Mouse (Mus musculus): ENCODE results near the gene Galnt6.

The Galnt6 gene

DNA sequence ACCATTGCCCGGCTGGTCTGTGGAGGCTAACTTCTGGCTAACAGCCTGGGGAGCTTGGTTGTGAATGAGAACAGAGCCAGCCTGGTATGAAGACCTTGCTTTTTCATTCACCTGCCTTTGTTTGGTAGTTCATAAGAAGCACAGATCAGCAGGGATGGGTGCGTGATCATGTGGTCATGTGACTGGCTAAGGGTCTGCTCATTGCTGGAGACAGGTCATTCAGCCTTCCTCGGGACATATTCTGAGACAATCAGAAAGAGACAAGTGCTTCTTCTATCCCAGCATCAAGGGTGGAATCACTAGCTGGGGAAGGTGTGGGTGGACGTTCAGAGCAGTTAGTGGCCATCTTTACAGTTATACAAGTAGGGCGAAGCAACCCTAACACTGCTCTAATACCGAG is 10.3 kb upstream of the Galnt6 start:
- DNase-seq (ENCODE audit: low read depth, low spot score) = no peak
- H3K36me3 ChIP-seq (ENCODE audit: control insufficient read depth, insufficient read depth, low read length, poor library complexity, severe bottlenecking) = no peaks in the 10 kb centered on the region

DNA sequence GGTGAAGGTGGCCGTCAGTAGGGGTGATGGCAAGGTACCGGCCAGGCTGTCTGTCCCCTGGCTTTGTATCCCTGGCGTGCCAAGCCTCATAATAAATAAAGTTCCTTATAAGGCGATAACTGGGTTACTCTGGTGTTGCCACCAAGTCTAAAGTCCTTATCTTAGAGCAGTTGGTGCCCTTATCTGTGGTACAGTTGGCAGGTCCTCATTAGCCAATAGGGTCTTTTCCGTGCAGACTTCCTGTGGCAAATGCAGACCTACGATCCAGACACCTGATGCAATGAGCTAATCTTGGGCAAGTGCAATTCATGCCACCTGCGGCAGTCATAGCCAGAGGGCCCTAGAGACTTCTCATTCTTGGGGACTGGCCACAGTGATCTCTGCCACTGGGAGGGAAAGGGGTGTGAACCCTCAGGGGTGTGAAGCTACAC is 9.2 kb upstream of the Galnt6 start:
- Histone ChIP-seq H3K27me3 (ENCODE audit: control insufficient read depth, insufficient read depth, low read length, poor library complexity, severe bottlenecking) (no peaks in the 10 kb centered on the region), H3K36me3 (ENCODE audit: control insufficient read depth, insufficient read depth, low read length, poor library complexity, severe bottlenecking) (no peaks in the 10 kb centered on the region)
- no peak for DNase-seq (ENCODE audit: low read depth, low spot score)

More for the DNA sequence above, 10.3 kb upstream of the Galnt6 start:
- no peaks in the 10 kb centered on the region for H3K27me3 ChIP-seq (ENCODE audit: control insufficient read depth, insufficient read depth, low read length, poor library complexity, severe bottlenecking)

DNA sequence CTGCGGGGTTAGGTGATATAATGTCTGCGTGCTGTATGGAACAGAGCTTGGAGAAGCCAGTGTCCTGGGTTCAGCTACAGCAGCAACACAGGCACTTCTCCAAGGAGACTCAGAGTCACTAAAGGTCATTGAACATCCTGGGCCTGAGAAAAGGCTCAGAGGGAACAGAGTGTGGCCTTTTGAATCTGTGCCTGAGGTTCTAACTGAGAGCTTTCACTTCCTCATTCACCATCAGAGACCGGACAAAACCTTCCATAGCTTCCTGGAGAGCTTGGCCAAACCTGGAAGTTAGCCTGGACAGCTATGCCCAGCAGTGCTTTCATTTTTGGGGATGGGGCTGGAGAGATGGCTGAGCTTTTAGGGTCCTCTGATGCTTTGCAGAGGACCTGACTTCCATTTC is 8.5 kb upstream of the Galnt6 start:
- Histone ChIP-seq H3K27me3 (ENCODE audit: control insufficient read depth, insufficient read depth, low read length, poor library complexity, severe bottlenecking) (no peaks in the 10 kb centered on the region), H3K36me3 (ENCODE audit: control insufficient read depth, insufficient read depth, low read length, poor library complexity, severe bottlenecking) (no peaks in the 10 kb centered on the region)
- peak; percentile 48 for DNase-seq (ENCODE audit: low read depth, low spot score)

DNA sequence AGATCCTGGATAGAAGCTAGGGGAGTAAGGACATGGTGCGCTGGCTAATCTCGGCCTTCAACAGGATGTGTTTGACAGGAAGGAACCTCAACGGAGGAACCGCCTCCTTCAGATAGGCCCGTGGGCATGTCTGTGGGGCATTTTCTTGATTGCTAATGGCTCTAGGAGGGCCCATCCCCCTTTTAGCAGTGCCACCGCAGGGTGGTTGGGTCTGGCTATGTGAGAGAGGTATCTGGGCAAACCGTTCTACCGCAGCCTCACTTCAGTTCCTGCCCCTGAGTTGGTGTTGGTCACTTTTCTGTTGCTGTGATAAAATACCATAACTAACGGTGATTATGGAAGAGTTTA is 6.8 kb upstream of the Galnt6 start:
- no peak for DNase-seq (ENCODE audit: low read depth, low spot score)
- H3K36me3 ChIP-seq (ENCODE audit: control insufficient read depth, insufficient read depth, low read length, poor library complexity, severe bottlenecking) = no peaks in the 10 kb centered on the region
- no peaks in the 10 kb centered on the region for H3K27me3 ChIP-seq (ENCODE audit: control insufficient read depth, insufficient read depth, low read length, poor library complexity, severe bottlenecking)

DNA sequence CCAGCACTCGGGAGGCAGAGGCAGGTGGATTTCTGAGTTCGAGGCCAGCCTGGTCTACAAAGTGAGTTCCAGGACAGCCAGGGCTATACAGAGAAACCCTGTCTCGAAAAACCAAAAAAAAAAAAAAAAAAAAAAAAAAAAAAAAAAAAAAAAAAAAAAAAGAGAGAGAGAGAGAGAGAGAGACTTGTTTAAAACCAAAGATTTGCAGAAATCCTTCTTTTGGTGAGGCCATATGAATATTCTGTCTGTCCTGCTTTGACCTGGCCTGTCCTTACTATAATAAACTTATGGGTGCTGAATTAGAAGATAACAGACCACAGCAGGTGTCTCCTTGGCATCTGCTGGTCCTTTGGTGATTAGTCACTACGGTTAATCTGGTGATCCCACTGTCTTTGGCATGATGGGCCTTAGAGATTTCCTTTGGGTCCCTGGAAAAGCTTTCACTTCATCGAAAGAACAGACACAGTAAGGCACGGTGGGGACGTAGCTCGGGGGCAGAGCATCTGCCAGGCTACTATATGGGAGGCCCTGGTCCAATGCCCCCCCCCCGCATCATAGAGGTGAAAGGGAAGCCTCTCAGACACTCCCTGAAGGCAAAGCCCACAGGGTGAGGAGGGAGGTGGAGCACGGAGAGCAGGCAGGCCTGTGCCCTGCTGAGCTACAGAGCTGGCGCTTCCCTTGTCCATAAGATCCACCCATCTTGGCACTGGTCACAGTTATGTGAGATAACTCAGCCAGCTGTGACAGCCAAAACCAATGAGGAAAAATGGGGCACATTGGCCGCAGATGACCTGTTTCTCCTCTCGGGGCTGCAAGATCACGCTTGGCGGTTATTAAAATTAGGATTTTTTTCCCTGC is 6.1 kb upstream of the Galnt6 start:
- DNase-seq (ENCODE audit: low read depth, low spot score) = no peak
- Histone ChIP-seq H3K27me3 (ENCODE audit: control insufficient read depth, insufficient read depth, low read length, poor library complexity, severe bottlenecking) (no peaks in the 10 kb centered on the region), H3K36me3 (ENCODE audit: control insufficient read depth, insufficient read depth, low read length, poor library complexity, severe bottlenecking) (no peaks in the 10 kb centered on the region)

DNA sequence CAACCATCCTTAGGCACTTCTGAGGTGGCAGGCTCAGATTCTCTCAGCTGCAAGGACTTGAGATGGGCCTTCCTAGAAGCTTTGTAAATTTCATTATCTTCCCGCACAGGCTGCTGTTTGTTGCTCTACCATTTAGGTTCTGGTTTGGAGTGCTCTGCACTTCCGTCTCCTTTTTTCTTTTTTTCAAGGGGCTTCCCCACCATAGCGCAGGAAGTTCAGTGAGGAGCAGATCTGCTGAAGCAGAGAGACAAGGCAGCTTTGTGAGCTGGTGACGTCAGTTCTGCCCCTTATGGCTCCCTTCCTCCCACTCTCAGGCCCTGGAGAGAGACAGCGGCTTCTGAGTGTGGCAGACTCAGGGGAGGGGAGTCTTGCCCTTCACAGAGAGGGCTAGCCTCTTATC is 3.4 kb upstream of the Galnt6 start:
- H3K27me3 ChIP-seq (ENCODE audit: control insufficient read depth, insufficient read depth, low read length, poor library complexity, severe bottlenecking) = no peaks in the 10 kb centered on the region
- peak; percentile 88 for DNase-seq (ENCODE audit: low read depth, low spot score)

DNA sequence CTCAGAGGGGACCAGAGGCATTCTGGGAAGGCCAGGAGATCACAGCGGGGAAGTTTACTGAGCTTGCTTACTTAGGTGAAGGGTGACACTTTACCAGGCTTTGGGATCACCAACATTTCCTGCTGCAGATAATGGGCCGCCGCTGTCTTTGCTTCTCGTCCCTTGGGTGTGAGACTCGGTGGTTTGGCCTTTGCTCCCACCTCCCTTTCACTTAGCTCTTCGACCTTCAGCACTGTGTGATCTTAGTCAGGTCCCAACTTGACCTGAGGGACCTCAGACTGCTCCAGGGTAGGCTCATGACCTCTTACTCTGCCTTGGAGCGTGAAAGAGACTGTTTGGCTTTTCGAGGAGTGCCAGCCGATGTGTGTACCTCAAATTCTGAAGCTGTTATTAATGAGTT is 1.9 kb upstream of the Galnt6 start:
- no peak for DNase-seq (ENCODE audit: low read depth, low spot score)
- no peaks in the 10 kb centered on the region for H3K36me3 ChIP-seq (ENCODE audit: control insufficient read depth, insufficient read depth, low read length, poor library complexity, severe bottlenecking)
- no peaks in the 10 kb centered on the region for H3K27me3 ChIP-seq (ENCODE audit: control insufficient read depth, insufficient read depth, low read length, poor library complexity, severe bottlenecking)

More for the DNA sequence above, 3.4 kb upstream of the Galnt6 start:
- no peaks in the 10 kb centered on the region for H3K36me3 ChIP-seq (ENCODE audit: control insufficient read depth, insufficient read depth, low read length, poor library complexity, severe bottlenecking)

DNA sequence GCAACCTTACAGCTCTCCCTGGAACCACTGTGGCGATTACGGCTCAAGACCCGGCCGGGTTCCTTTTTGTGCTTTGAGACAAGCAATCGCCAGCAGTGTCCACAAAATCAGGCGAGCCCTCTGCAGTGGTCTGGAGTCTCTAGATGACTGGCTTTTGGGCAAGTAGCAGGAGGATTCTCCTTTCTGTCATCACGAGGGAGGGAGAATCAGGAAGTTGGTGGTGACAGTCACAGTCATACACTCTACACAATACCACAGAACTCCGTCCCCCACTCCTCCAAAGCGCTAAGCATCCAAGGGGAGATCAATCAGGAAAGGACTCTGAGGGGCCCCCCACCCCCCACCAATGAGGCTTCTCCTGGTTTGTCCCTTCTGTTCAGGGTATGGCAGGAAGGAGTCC is 590 bp downstream of the Galnt6 start:
- DNase-seq (ENCODE audit: low read depth, low spot score) = peak; percentile 46

DNA sequence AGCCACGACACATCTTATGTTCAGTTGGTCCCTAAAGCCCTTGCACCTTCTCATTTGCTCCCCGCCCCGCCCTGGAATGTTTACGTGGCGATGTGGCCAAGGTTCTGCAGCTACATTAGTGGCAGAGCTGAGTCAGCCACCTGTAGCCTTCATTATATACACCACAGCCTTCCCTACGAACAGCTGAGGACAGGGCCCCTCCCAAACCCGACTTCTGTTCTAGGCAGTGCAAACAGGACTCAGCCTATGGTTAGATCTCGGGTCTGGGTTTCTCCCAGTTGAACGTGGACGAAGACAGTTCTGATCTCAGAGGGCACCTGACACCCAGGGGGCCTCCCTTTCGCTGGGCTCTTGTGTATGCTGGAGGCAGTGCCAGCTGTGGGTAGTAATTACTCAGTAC is 1.3 kb downstream of the Galnt6 start:
- H3K27me3 ChIP-seq (ENCODE audit: control insufficient read depth, insufficient read depth, low read length, poor library complexity, severe bottlenecking) = no peaks in the 10 kb centered on the region
- DNase-seq (ENCODE audit: low read depth, low spot score) = no peak
- no peaks in the 10 kb centered on the region for H3K36me3 ChIP-seq (ENCODE audit: control insufficient read depth, insufficient read depth, low read length, poor library complexity, severe bottlenecking)

More for the DNA sequence above, 590 bp downstream of the Galnt6 start:
- no peaks in the 10 kb centered on the region for H3K36me3 ChIP-seq (ENCODE audit: control insufficient read depth, insufficient read depth, low read length, poor library complexity, severe bottlenecking)
- H3K27me3 ChIP-seq (ENCODE audit: control insufficient read depth, insufficient read depth, low read length, poor library complexity, severe bottlenecking) = no peaks in the 10 kb centered on the region

DNA sequence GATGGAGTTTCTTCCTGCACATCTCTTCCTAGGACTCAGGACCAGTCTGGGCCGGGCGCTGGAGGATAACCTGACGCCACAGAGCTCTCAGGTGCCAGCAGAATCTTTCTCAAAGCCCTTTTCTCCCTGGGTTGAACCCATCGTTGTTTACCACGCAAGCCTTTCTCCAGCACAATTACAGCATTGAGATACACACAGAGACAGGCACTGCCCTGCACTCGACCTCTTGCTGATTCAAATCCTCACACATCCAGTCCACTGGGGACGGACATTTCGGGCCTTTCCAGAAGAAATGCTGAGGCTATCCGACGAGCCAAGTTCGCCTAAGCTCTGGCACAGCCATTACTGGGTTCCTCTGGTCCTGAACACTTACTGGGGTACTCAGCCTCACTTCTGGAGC is 2.5 kb downstream of the Galnt6 start:
- no peak for DNase-seq (ENCODE audit: low read depth, low spot score)
- H3K36me3 ChIP-seq (ENCODE audit: control insufficient read depth, insufficient read depth, low read length, poor library complexity, severe bottlenecking) = no peaks in the 10 kb centered on the region
- no peaks in the 10 kb centered on the region for H3K27me3 ChIP-seq (ENCODE audit: control insufficient read depth, insufficient read depth, low read length, poor library complexity, severe bottlenecking)

DNA sequence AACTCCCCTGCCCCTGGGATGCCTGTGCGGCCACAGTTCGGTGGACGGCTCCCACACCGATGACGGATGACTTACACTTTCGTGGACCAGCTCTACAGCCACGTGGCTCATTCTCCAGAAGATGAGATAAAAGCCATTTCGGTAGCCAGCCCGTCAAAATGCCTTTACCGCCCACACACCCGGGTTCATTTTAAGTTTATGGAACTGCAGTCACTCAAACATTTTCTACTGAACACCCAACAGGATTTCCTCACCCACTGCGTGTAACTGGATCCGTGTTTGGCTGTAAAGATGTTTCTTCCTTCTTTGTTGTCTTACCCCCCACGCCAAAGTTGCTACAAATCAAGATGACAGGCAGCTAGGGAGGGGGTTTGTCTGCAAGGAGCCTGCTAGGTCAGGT is 5.7 kb downstream of the Galnt6 start:
- Histone ChIP-seq H3K36me3 (ENCODE audit: control insufficient read depth, insufficient read depth, low read length, poor library complexity, severe bottlenecking) (peaks cover 2% of the 10 kb centered on the region; the same call in 1 of the 2 replicates), H3K27me3 (ENCODE audit: control insufficient read depth, insufficient read depth, low read length, poor library complexity, severe bottlenecking) (no peaks in the 10 kb centered on the region)
- no peak for DNase-seq (ENCODE audit: low read depth, low spot score)

DNA sequence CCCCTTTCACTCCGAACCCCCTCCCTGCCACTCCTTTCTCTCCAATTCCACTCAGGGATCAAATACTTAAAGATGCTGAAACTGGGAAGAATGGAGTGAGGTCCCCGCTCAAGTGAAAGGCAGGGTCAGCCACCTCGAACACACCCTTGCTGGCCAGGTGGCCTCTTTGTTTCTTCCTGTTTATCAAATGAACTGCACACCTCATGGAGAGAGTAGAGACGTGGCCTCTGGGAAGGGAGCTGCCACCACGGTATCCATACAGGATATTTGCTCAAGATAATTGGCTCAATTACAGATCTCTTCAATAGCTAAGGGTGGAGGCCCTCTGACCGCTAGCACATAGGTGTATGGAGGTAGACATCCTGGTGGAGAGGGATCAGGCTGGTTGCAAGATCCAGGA is 6.6 kb downstream of the Galnt6 start:
- H3K36me3 ChIP-seq (ENCODE audit: control insufficient read depth, insufficient read depth, low read length, poor library complexity, severe bottlenecking) = peaks cover 4% of the 10 kb centered on the region; the same call in 1 of the 2 replicates
- DNase-seq (ENCODE audit: low read depth, low spot score) = no peak
- H3K27me3 ChIP-seq (ENCODE audit: control insufficient read depth, insufficient read depth, low read length, poor library complexity, severe bottlenecking) = no peaks in the 10 kb centered on the region

DNA sequence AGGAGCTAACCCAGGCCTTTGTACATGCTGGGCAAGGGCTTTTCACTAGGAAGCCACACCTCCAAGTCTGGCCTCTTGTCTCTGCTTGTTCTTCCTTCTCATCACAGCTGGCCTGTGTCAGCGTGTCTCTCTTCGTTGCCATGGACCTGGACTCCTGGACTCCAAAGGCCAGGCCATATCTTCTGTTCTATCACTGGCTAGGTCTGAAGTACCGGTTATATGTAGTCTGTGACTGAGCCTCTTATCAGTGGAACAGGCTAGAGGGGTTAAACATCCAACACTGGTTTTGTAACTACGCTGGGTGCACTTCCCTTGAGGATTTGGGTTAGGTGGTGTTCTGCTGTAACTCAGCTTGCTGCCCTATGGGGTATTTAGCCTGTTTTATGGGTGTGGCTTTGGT is 7.2 kb downstream of the Galnt6 start:
- DNase-seq (ENCODE audit: low read depth, low spot score) = no peak
- H3K27me3 ChIP-seq (ENCODE audit: control insufficient read depth, insufficient read depth, low read length, poor library complexity, severe bottlenecking) = no peaks in the 10 kb centered on the region
- H3K36me3 ChIP-seq (ENCODE audit: control insufficient read depth, insufficient read depth, low read length, poor library complexity, severe bottlenecking) = peaks cover 4% of the 10 kb centered on the region; the same call in 1 of the 2 replicates

DNA sequence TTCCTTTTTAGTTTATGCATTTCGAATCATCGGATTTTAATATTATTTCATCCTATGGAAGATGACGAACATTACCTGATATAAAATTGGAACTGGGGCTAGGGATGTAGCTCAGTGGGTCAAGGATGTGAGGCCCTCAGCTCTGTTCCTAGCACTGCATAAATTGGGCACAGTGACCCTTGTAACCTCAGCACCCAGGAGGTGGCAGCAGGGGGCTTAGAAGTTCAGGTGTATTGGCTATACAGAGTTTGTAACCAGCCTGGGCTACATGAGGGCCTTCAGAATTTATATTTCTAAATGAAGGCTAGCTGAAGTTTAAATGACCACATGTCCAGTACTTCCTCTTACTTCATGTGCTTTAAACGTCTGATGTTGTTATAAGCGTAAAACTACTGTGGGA is 7.7 kb downstream of the Galnt6 start:
- no peaks in the 10 kb centered on the region for H3K27me3 ChIP-seq (ENCODE audit: control insufficient read depth, insufficient read depth, low read length, poor library complexity, severe bottlenecking)

DNA sequence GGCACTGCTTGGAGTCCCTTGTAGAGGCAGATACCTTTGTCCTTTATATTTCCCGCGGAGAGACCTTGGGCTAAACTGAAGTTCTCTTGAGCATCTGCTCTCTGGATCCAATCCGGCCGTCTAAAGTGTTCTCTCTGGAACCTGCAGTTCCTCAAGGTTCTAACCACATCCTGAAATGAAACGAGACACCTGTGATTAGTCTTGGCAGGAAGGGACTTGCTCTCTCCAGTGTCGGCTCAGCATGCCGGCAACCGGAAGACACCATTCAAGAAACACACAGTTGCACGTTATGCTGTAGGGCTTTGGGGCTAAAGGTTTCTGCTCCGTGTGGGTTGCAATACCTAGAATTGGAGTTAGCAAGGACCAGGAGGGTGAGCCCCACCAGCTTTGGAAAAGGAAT is 9.1 kb downstream of the Galnt6 start:
- Histone ChIP-seq H3K36me3 (ENCODE audit: control insufficient read depth, insufficient read depth, low read length, poor library complexity, severe bottlenecking) (peaks cover 6% of the 10 kb centered on the region), H3K27me3 (ENCODE audit: control insufficient read depth, insufficient read depth, low read length, poor library complexity, severe bottlenecking) (no peaks in the 10 kb centered on the region)
- DNase-seq (ENCODE audit: low read depth, low spot score) = no peak

More for the DNA sequence above, 7.7 kb downstream of the Galnt6 start:
- H3K36me3 ChIP-seq (ENCODE audit: control insufficient read depth, insufficient read depth, low read length, poor library complexity, severe bottlenecking) = peaks cover 6% of the 10 kb centered on the region
- peak; percentile 38 for DNase-seq (ENCODE audit: low read depth, low spot score)

DNA sequence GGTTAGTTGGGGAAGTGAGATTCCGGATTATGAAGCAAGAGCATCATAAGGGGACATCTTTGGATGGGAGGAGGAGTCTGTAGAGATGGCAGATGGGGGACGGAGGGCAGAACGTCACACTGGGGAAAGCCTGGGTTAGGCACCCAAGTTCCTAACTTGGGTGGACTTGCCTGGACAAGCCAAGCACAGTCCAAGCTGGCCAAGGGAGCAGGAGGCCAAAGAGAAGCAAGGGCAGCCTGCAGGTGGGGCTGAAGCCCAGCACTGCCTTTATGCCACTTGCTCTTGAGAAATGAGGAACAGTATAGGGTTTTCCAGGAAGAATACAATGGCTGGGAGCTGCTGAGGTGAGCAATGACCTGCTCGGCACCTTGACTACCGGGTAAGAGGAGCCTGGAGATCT is 10.0 kb downstream of the Galnt6 start:
- DNase-seq (ENCODE audit: low read depth, low spot score) = no peak
- H3K36me3 ChIP-seq (ENCODE audit: control insufficient read depth, insufficient read depth, low read length, poor library complexity, severe bottlenecking) = peaks cover 6% of the 10 kb centered on the region

More for the DNA sequence above, 10.0 kb downstream of the Galnt6 start:
- no peaks in the 10 kb centered on the region for H3K27me3 ChIP-seq (ENCODE audit: control insufficient read depth, insufficient read depth, low read length, poor library complexity, severe bottlenecking)
